Mouse (Mus musculus) spleen, postnatal 36 days (tissue): Measurements from ENCODE around the gene Sh3bp4.

Experiments used
- DNase-seq, 2 experiments: peaks; one replicate each; pipeline ENCODE4 v3.0.0; 2022; ENCODE audit warnings: low spot score in 2 of 2, mixed read lengths in 1 of 2

Sh3bp4 gene

DNA sequence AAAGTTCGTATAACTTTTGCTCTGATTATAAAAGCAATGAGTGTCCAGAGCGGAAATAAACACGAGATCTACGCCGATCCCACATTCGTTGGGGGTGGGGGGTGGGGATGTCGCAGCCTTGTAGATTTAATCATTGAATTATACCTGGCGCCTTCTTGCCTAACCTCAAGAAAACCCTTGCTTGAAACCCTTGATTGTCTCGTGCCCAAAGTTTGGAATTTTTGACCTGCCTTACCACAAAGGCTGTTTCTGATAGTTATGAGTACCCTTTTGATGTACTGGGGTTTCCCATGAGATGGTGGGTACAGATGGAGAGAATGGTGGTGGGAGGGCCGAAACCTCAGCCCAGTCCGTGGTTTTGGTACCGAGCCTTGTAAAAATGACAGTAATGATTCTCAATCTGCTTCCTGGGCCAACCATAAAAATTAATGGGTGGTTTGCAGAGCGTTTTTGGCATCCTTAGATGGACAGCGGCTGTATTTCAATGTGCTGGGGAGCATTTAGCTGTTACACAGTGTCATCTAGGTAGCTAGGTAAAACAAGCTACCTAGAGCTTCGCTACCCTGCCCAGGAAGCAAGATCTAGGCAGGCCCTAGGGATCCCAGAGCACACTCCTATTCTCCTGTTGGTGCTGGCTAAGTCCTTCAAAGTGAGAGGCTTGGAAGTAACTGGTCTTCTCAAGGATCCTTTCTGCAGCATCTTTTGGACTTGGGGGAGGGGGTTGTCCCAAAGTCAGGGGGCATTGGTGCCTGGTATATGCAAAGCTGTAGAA is 1.3 kb downstream of the Sh3bp4 start:
- DNase-seq, result no peak

GRCm38 (mm10) chr1:89072143-89072990 is 2.2 kb downstream of the Sh3bp4 start:
- DNase-seq, result no peak

GRCm38 (mm10) chr1:89073291-89073846 is 3.2 kb downstream of the Sh3bp4 start:
- no peak for DNase-seq

DNA sequence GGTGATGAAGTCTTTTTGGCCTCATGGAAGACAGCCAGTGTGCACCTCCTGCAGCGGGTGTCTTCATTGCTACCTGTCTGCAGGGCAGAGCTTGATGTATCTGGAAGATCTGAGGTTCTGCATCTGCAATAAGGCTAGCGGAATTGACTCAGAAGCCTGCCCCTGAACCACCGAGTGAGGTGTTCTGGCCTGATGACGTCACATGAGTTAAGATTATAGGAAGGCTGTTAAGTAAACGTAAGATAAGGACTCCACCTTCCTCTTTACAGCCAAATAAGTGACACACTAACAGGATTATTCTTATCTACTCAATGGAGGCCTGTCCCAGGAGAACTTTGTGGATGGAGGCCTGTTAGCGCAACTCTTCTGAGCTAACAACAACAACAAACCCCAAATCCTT is 4.5 kb downstream of the Sh3bp4 start:
- no peak for DNase-seq

DNA sequence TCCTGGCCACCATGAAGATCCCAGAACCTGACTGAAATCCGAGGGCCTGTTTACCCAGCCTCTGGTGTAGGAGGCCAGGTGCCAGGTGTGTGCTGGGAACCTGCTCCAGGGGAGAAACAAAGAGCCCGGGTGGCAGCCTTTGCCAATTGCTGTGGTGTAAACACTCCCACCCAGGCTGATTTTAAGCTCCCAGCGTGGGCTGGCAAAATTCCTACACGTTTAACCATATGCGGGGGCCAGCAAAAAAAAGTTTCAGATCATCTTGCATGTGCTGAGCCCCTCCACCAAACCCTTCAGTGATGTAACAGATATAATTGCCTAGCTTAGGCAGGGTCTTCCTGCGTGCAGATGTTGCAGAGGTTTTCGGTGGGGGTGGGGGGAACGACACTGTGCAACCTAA is 4.9 kb downstream of the Sh3bp4 start:
- no peak for DNase-seq

DNA sequence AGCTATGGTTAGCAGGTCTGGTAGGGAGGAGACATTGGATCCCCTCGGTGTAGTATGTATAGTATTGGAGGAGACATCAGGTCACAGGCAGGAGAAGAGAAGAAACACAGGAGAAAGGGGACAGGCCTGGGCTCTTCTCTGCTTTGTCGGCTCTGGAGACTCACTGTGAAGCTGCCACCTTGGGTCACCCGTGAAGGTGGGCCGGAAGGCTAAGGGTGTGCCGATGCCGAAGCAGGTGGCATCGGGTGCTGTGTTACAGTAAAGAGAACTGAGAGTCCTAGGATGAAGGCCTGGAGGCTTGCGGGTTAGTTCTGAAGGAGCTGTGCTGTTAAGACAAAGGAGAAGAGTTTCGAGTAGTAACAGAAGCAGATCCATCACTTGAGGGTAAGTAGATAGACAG is 6.6 kb downstream of the Sh3bp4 start:
- no peak for DNase-seq

DNA sequence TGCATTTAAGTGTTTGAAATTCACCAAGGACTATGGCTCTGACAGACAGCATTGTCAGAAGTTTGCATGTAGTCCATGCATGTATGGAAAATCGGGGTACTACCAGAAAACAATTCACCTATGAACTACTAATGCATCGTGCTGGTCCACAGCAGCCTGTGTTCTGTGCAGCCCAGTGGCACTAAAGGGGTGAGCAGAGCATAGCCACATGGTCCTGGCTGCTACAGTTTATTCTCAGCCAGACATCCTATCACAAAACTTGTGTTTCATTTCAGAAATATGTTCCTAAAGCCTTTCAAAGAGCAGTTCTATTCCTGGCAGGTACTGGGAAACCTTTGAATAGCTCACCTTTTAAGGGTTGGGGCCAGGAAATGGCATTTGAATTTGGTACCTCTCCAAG is 8.0 kb downstream of the Sh3bp4 start:
- DNase-seq, result no peak

- no peak for DNase-seq
These were observed 8.5 kb downstream of the Sh3bp4 start for GRCm38 (mm10) chr1:89078730-89079129.

GRCm38 (mm10) chr1:89079239-89079638 is 9.0 kb downstream of the Sh3bp4 start:
- DNase-seq, result no peak

DNA sequence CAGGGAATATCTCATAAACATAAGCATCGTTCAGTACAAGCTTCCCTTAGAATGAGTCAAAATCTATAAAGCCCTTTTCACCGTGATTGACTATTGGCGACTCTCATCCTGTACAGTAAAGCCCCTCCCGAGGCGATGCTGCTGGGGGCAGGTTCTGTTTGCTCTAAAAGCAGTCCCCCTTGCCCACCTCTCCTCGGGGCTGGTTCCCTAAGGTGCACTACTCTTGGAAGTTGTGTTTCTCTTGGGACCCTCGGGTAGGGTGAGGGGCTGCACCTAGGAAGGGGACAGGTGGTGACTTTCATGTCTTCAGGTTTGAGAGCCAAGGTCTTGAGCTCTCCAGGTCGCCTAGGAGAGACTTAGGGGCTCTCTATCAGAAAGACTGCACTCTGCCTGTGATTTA is 10.2 kb downstream of the Sh3bp4 start:
- no peak for DNase-seq

- DNase-seq, result no peak
These were observed 10.6 kb downstream of the Sh3bp4 start for GRCm38 (mm10) chr1:89080795-89081194.

DNA sequence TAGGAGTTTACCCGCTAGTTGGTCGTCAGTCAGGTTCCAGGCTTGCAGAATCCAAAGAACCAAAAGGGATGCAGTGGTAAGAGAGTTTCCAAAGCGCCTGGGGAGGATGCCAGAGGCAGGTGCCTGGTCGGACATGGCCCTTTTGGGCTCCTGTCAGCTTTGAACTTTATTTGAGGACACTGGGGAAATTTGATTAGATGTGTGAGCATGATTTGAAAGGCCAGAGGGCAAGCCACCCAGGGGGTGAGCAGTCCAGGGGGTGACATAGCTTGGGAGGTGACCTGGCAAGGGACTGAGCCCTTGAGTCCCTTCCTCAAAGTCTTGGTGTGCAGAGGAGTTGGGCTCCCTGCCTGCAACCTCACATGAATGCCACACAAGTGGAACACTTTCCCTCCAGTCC is 11.2 kb downstream of the Sh3bp4 start:
- no peak for DNase-seq

GRCm38 (mm10) chr1:89082171-89082882 is 12.1 kb downstream of the Sh3bp4 start:
- DNase-seq, result no peak

GRCm38 (mm10) chr1:89086575-89087153 is 16.4 kb downstream of the Sh3bp4 start:
- no peak for DNase-seq

DNA sequence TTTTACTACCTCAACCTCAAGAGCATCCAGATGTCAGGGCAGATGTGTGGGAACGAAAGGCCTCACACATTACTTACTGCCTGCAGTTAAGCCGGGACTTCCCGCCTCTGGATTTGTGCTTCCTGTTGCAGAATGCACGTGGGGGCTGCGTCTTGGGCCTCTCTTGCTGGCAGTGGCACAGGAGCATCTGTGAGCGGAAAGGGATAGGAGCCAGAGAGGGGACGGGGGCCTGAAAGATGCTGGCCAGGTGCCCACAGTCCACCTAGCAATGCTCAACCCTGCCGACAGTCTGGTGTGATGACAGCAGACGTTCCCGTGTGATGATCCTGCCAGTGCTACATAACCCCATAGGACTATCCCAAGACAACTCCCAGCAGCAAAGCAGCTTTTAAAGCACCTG is 17.9 kb downstream of the Sh3bp4 start:
- DNase-seq, result no peak

DNA sequence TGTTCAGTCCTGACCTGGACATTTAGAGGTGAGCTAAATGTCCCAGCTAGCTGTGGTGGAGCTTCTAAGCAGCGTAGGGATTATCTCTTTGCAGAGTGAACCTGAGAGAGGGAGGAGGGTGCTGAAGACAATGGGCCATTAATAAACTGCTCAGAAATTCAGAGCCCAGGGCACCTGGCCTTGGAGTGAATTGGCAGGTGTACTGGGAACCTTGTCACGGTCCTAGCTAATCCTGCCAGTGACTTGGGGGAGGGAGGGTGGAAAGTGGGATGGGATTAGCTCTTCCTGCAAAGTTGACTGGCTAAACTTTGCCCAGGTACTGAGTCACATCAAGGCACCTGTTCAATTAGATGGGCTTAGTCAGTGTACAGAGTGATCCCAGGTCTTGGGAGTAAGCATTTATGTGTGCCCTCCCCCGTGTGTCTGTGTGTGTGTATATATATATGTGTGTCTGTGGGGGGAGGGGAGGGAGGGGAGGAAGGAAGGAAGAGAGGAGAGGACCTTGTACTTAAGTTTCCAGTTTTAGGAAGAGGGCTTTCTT is 18.6 kb downstream of the Sh3bp4 start:
- no peak for DNase-seq

GRCm38 (mm10) chr1:89089821-89090600 is 19.8 kb downstream of the Sh3bp4 start:
- no peak for DNase-seq

GRCm38 (mm10) chr1:89090676-89091075 is 20.5 kb downstream of the Sh3bp4 start:
- DNase-seq, result no peak

DNA sequence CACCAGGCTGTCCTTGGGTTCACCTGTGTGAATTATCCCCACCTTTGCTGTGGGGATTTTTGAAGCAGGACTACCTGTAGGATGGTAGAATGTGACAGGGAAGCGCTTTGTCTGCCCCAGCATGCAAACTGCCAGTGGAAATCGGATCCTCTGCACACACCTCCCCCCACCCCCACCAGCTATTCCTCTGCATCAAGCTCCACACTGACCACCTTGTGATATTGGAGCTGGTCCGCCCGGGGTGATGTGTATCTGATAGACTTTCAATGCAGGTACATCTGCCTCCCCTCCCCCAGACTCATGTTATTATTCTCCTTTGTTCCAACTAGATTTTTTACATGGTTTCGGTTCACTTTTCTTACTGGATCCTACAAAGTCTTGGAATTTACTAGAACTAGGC is 21.8 kb downstream of the Sh3bp4 start:
- no peak for DNase-seq

- DNase-seq, result no peak
These were observed 22.3 kb downstream of the Sh3bp4 start for GRCm38 (mm10) chr1:89092442-89092991.
